Mouse (Mus musculus): ENCODE measurements around the gene Phactr4. TPM values are rescaled to one million over a fixed set of nuclear protein-coding genes. Genes with fewer than 3 reads are reported as not detected.

Gene Phactr4
- polyA plus RNA-seq, 1 experiment from 2014 or later: 17.5 TPM

DNA sequence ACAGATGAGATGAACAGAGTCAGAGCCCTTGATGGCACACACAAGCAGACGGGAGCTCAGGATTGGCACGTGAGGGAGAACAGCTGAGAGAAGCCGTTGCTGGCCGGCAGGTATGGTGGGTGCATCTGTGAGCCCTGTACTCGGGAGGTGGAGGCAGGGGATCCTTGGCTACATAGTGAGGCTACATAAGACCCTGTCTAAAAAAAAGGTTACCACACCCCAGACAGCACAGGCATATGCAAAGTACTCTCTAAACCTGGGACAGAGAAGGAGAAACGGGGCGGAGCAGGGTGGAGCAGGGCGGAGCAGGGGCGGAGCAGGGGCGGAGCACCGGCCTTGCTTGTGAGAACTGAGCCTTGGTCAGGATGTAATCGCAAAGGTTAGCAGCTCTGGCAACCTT is 66.1 kb downstream of the Phactr4 start:
- 44% methylated on average over 12 of the region's 12 CpGs for WGBS
- Histone ChIP-seq H3K9ac (no peak overlapping the region), H3K36me3 (ENCODE audit: poor library complexity, severe bottlenecking) (peaks cover 54% of the 10 kb centered on the region), H3K27me3 (no peaks in the 10 kb centered on the region), H3K4me3 (no peak overlapping the region), H3K27ac (no peak overlapping the region), H3K9me3 (replicated peaks) (no peaks in the 10 kb centered on the region), H3K4me2 (no peak overlapping the region), H3K4me1 (peaks cover 19% of the 10 kb centered on the region)
- ATAC-seq: no peak

DNA sequence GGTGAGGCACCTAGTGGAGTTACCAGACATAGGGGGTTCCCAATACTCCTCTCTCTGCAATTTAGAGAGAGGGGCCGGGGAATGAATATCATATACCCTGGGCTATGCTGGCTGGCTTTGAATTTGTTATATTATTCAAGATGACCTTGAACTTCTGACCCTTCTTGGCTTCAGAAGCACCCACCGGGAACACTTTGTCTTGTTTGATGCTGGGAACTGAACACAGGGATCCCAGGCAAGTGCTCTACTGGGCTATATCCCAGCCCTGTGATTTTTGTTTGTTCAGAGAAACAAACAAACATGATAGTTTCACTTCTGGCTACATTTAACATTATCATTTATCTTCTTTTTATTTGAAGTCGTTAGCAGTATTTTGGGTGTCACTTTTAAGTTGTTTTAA is 66.9 kb downstream of the Phactr4 start:
- no peak for ATAC-seq
- Histone ChIP-seq H3K36me3 (ENCODE audit: poor library complexity, severe bottlenecking) (peaks cover 51% of the 10 kb centered on the region), H3K27me3 (no peaks in the 10 kb centered on the region), H3K4me3 (no peak overlapping the region), H3K9ac (no peak overlapping the region), H3K4me2 (no peak overlapping the region), H3K27ac (no peak overlapping the region), H3K9me3 (replicated peaks) (no peaks in the 10 kb centered on the region), H3K4me1 (peaks cover 23% of the 10 kb centered on the region)
- 87% methylated on average over 3 of the region's 3 CpGs for WGBS

- no peaks in the 10 kb centered on the region for H3K27me3 ChIP-seq
- H3K9ac ChIP-seq: no peak overlapping the region
- no peak for ATAC-seq
- H3K9me3 ChIP-seq (replicated peaks): no peaks in the 10 kb centered on the region
- 88% methylated on average over 4 of the region's 4 CpGs for WGBS
- H3K4me3 ChIP-seq: no peak overlapping the region
- peaks cover 43% of the 10 kb centered on the region for H3K36me3 ChIP-seq (ENCODE audit: poor library complexity, severe bottlenecking)
- no peak overlapping the region for H3K4me2 ChIP-seq
- no peak overlapping the region for H3K27ac ChIP-seq
- H3K4me1 ChIP-seq: peaks cover 23% of the 10 kb centered on the region
Observed at GRCm38 (mm10) chr4:132354571-132354970, 67.7 kb downstream of the Phactr4 start.

DNA sequence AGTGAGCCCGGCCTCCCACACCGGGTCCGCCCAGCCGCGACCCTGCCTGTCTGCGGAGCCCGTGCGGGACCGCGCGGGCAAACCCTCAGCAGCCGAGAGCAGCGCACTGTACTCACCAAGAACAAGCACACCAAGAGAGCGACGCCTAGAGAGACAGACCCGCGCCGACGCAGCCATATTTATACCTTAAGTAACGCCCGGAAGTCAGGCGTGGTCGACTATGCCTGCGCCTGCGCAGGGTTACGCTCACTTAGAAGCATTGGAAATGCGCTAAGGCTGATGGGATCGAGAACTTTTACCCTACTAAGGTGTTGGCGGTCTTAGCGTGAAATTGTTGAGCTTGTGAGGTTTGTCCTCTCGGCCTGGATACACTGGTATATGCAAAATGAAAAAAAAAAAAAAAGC is 68.8 kb downstream of the Phactr4 start, which contains the start of gene Rcc1:
Rcc1 (minus strand) TSS at position 125 of the 405 bp plus-strand sequence.
- peak within 1 kb of the TSS; percentile 80 for H3K4me3 ChIP-seq
- H3K27ac ChIP-seq: peak within 1 kb of the TSS; percentile 88
- peaks cover 23% of the 10 kb centered on the region for H3K4me1 ChIP-seq
- H3K27me3 ChIP-seq: no peaks in the 10 kb centered on the region
- no peaks in the 10 kb centered on the region for H3K9me3 ChIP-seq (replicated peaks)
- WGBS: under 1% methylated on average over 31 of the region's 31 CpGs
- H3K9ac ChIP-seq: peak within 1 kb of the TSS; percentile 90
- ATAC-seq: peak; percentile 95
- H3K4me2 ChIP-seq: peak within 1 kb of the TSS; percentile 95
- peaks cover 32% of the 10 kb centered on the region for H3K36me3 ChIP-seq (ENCODE audit: poor library complexity, severe bottlenecking)

DNA sequence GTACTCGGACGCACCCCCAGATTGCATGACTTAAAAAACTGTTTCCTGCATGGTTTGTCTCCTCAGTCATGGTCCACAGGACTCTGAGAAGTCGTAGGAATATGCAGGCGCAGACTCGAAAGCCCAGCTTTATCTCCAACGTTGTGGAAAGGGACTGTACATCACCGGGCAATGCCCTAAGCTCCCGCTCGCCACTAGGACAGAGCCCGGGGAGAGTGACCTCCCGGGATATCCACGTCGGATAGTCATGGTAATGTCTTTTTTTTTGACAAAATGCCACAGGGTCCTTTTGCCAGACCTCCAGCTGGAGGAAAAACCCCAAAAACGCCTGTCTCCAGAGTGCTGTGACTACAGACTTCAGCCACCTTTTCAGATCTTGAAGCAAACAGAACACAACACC is 69.5 kb downstream of the Phactr4 start:
- WGBS: under 1% methylated on average over 14 of the region's 14 CpGs
- H3K9ac ChIP-seq: peak overlapping the region; percentile 90
- H3K4me1 ChIP-seq: peaks cover 23% of the 10 kb centered on the region
- H3K27ac ChIP-seq: peak overlapping the region; percentile 88; the same call in 1 of the 2 replicates
- H3K36me3 ChIP-seq (ENCODE audit: poor library complexity, severe bottlenecking): peaks cover 25% of the 10 kb centered on the region
- no peaks in the 10 kb centered on the region for H3K9me3 ChIP-seq (replicated peaks)
- peak overlapping the region; percentile 95 for H3K4me2 ChIP-seq
- peak overlapping the region; percentile 80 for H3K4me3 ChIP-seq
- no peaks in the 10 kb centered on the region for H3K27me3 ChIP-seq
- ATAC-seq: no peak

DNA sequence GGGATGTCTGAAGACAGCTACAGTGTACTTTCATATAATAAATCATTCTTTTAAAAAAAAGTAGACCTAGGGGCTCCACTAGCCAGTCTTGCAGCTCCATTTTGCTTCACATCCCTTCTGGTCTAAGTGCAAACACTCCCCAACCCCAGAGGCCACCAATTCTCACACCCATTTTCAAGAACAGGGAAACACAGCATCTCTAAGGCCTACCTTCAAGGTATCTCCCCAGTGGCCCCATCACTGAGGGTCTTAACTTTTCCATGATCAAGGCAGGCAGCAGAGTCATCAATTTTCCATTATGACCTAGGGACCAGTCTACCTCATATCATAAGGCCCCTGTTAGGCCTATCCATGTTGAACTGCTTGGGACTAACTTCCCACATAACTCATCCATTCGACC is 70.9 kb downstream of the Phactr4 start:
- peak overlapping the region; percentile 95 for H3K4me2 ChIP-seq
- peak overlapping the region; percentile 90; the same call in 1 of the 2 replicates for H3K9ac ChIP-seq
- no peaks in the 10 kb centered on the region for H3K9me3 ChIP-seq (replicated peaks)
- H3K27ac ChIP-seq: no peak overlapping the region
- H3K27me3 ChIP-seq: no peaks in the 10 kb centered on the region
- H3K4me3 ChIP-seq: peak overlapping the region; percentile 80
- 32% methylated on average over 1 of the region's 1 CpGs for WGBS
- peaks cover 23% of the 10 kb centered on the region for H3K4me1 ChIP-seq
- ATAC-seq: no peak
- H3K36me3 ChIP-seq (ENCODE audit: poor library complexity, severe bottlenecking): peaks cover 13% of the 10 kb centered on the region; the same call in 1 of the 2 replicates

DNA sequence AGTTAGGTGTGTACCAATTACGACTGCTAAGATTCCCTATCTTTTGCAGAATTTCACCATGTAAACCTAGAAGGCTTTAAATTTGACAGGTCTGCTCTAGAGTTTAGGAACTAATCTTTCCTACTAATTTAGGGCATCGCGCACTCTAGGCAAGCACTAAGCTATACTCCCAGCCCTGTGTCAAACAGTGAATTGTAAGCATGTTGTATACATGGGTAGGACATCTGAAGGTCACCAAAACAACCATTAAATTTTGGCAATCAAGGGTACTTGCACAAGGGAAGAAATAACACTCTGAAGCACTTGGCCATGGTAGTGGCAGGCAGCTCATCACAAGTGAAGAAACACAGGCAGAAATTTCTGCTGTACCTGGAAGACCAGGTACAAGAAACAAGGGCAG is 71.4 kb downstream of the Phactr4 start:
- Histone ChIP-seq H3K4me3 (no peak overlapping the region), H3K36me3 (ENCODE audit: poor library complexity, severe bottlenecking) (peaks cover 8% of the 10 kb centered on the region; the same call in 1 of the 2 replicates), H3K27me3 (no peaks in the 10 kb centered on the region), H3K27ac (no peak overlapping the region), H3K9ac (no peak overlapping the region), H3K4me2 (0 out of 2 replicates have a peak overlapping the region, but pooled peaks have one; percentile 95), H3K9me3 (replicated peaks) (no peaks in the 10 kb centered on the region), H3K4me1 (peaks cover 23% of the 10 kb centered on the region)
- WGBS: 63% methylated on average over 3 of the region's 3 CpGs
- ATAC-seq: no peak

DNA sequence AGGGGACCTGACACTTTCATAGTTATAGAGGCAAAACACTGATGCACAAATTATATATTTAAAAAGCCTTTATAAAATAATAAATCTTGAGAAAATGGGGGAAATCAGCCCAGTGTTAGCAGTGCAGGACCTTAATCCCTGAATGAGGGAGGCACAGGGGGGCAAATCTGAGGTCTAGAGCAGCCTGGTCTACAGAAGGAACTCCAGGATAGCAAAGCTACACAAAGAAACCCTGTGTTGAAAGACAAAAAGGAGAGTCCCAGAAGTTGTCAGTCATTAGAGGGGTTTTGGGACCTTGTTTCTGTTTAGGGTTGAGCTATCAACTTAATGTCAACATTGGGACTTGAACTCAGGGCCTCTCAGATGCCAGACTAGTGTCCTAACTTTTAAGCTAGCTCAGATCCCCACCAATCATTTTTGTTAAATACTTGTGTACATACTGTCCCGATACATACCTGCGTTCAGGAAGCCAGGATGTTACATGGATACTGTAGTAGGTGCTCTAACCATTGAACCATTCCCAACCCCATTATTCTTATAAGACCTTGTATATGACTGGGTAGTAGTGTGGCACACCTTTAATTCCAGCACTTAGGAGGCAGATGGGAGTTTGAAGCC is 72.1 kb downstream of the Phactr4 start:
- no peak overlapping the region for H3K4me2 ChIP-seq
- WGBS: 37% methylated on average over 2 of the region's 2 CpGs
- H3K36me3 ChIP-seq (ENCODE audit: poor library complexity, severe bottlenecking): peaks cover 8% of the 10 kb centered on the region; the same call in 1 of the 2 replicates
- H3K27me3 ChIP-seq: no peaks in the 10 kb centered on the region
- H3K9ac ChIP-seq: no peak overlapping the region
- H3K4me3 ChIP-seq: no peak overlapping the region
- H3K27ac ChIP-seq: no peak overlapping the region
- ATAC-seq: no peak
- no peaks in the 10 kb centered on the region for H3K9me3 ChIP-seq (replicated peaks)
- H3K4me1 ChIP-seq: peaks cover 23% of the 10 kb centered on the region

DNA sequence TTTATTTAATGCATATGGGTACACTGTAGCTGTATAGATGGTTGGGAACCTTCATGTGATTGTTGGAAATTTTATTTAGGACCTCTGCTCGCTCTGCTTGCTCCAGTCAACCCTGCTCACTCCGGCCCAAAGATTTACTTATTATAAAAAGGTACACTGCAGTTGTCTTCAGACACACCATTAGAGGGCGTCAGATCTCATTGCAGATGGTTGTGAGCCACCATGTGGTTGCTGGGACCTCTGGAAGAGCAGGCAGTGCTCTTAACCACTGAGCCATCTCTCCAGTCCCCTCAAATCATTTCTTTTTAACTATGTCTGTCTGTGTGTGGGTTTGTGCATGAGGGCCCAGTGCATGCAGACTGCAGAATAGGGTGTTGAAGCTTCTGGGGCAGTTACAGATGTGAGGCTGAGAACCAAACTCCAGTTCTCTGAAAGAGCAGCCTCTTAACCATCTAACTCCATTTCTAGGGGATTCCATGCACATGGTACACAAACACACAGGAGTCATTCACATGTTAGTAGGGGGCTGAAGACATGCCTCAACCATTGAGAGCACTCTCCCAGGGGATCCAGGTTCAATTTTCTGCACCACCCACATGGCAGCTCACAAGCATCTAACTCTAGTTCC is 72.7 kb downstream of the Phactr4 start:
- 58% methylated on average over 3 of the region's 3 CpGs for WGBS
- no peak overlapping the region for H3K9ac ChIP-seq
- no peak overlapping the region for H3K4me2 ChIP-seq
- H3K4me3 ChIP-seq: no peak overlapping the region
- H3K36me3 ChIP-seq (ENCODE audit: poor library complexity, severe bottlenecking): peaks cover 8% of the 10 kb centered on the region; the same call in 1 of the 2 replicates
- H3K27ac ChIP-seq: no peak overlapping the region
- no peaks in the 10 kb centered on the region for H3K9me3 ChIP-seq (replicated peaks)
- no peak for ATAC-seq
- peaks cover 28% of the 10 kb centered on the region for H3K4me1 ChIP-seq
- no peaks in the 10 kb centered on the region for H3K27me3 ChIP-seq

DNA sequence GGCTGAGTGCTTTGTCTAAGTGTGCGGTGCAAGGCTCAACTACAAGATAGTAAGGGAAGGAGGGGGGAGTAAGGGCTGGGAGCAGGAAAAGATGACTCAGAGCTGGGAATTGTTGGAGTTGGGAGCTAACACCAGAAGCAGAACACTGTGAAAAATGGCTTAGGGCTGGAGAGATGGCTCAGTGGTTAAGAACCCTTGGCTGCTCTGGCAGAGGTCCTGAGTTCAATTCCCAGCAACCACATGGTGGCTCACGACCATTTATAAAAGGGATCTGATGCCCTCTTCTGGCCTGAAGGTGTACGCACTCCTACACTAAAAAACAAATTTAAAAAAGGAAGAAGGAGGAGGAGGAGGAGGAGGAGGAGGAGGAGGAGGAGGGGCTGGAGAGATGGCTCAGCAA is 75.6 kb downstream of the Phactr4 start:
- no peak for ATAC-seq
- no peak overlapping the region for H3K4me3 ChIP-seq
- H3K27me3 ChIP-seq: no peaks in the 10 kb centered on the region
- no peaks in the 10 kb centered on the region for H3K9me3 ChIP-seq (replicated peaks)
- H3K4me2 ChIP-seq: no peak overlapping the region
- peaks cover 8% of the 10 kb centered on the region; the same call in 1 of the 2 replicates for H3K36me3 ChIP-seq (ENCODE audit: poor library complexity, severe bottlenecking)
- H3K4me1 ChIP-seq: peaks cover 35% of the 10 kb centered on the region
- no peak overlapping the region for H3K9ac ChIP-seq
- no peak overlapping the region for H3K27ac ChIP-seq
- 66% methylated on average over 3 of the region's 3 CpGs for WGBS

GRCm38 (mm10) chr4:132346261-132346660 is 76.0 kb downstream of the Phactr4 start:
- no peak overlapping the region for H3K4me2 ChIP-seq
- no peak overlapping the region for H3K9ac ChIP-seq
- H3K36me3 ChIP-seq (ENCODE audit: poor library complexity, severe bottlenecking): peaks cover 5% of the 10 kb centered on the region; the same call in 1 of the 2 replicates
- peaks cover 31% of the 10 kb centered on the region for H3K4me1 ChIP-seq
- 83% methylated on average over 4 of the region's 4 CpGs for WGBS
- H3K9me3 ChIP-seq (replicated peaks): no peaks in the 10 kb centered on the region
- H3K4me3 ChIP-seq: no peak overlapping the region; the same call in 1 of the 2 replicates
- ATAC-seq: no peak
- H3K27me3 ChIP-seq: no peaks in the 10 kb centered on the region
- no peak overlapping the region for H3K27ac ChIP-seq

DNA sequence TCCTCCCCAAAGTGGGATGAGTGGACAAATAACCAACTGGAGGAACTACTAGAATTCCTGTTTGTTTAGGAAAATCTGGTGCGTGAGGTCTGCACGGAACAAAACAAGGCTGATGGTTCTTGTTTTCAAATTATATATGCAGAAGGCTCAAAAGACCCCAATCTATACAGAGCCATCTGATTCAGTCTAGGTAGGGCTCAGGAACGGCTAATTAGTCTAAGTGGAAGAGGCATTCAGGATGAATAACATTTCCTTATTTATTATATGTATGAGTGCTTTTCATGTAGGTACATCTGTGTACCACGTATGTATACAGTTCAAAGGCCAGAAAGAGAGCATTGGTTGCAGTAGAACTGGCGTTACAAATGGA is 76.5 kb downstream of the Phactr4 start:
- peak; percentile 7; the same call in 1 of the 2 replicates for ATAC-seq
- Histone ChIP-seq H3K9me3 (replicated peaks) (no peaks in the 10 kb centered on the region), H3K27me3 (no peaks in the 10 kb centered on the region), H3K4me3 (peak overlapping the region; percentile 86), H3K4me1 (peaks cover 27% of the 10 kb centered on the region), H3K9ac (no peak overlapping the region), H3K4me2 (peak overlapping the region; percentile 96; the same call in 1 of the 2 replicates), H3K36me3 (ENCODE audit: poor library complexity, severe bottlenecking) (peaks cover under 1% of the 10 kb centered on the region; the same call in 1 of the 2 replicates), H3K27ac (no peak overlapping the region)
- WGBS: 42% methylated on average over 5 of the region's 5 CpGs

All from forebrain, embryonic 13.5 days (tissue).